Mouse (Mus musculus) kidney, postnatal 0 days (tissue): Measurements from ENCODE around the gene H2afj. TPM values are rescaled to one million over a fixed set of nuclear protein-coding genes. Genes with fewer than 3 reads are reported as not detected.

Experiments
- ATAC-seq: fragments of 200-750 bp; cut with Nextera tagmentation; replicated peaks from 2 replicates; pipeline ENCODE4 v1.8.0; 2017; ENCODE audit warnings: low read depth, moderate number of reproducible peaks, moderate TSS enrichment, moderate library complexity; ENCODE audit not compliant: low FRiP score
- DNase-seq: peaks from one replicate; pipeline ENCODE4 v3.0.0-alpha.2; 2016; ENCODE audit warnings: low spot score
- H3K27ac ChIP-seq: fragments of 300-500 bp; sonication (generic); 2 replicates; pipeline ENCODE4 v1.5.1; 2014; ENCODE audit warnings: mild to moderate bottlenecking
- H3K27me3 ChIP-seq: fragments of 300-500 bp; sonication (generic); 2 replicates; pipeline ENCODE4 v1.6.1; 2014; ENCODE audit warnings: low read length, mixed read lengths; ENCODE audit not compliant: insufficient read depth
- H3K36me3 ChIP-seq: fragments of 300-500 bp; sonication (generic); 2 replicates; pipeline ENCODE4 v1.6.1; 2014; ENCODE audit warnings: low read length, mixed read lengths; ENCODE audit not compliant: insufficient read depth
- H3K4me1 ChIP-seq: fragments of 300-500 bp; sonication (generic); replicated peaks from 2 replicates; pipeline ENCODE4 v1.6.1; 2014; ENCODE audit warnings: antibody characterized with exemption, low read length, mixed read lengths; ENCODE audit not compliant: insufficient read depth
- H3K4me2 ChIP-seq: fragments of 300-500 bp; sonication (generic); 2 replicates; pipeline ENCODE4 v1.6.1; 2014; ENCODE audit warnings: mild to moderate bottlenecking, low read length, moderate library complexity, mixed read lengths
- H3K4me3 ChIP-seq: fragments of 300-500 bp; sonication (generic); replicated peaks from 2 replicates; pipeline ENCODE4 v1.5.1; 2014; ENCODE audit warnings: low read depth, low read length
- H3K9ac ChIP-seq: fragments of 300-500 bp; sonication (generic); 2 replicates; pipeline ENCODE4 v1.6.1; 2014; ENCODE audit warnings: low read depth, low read length
- H3K9me3 ChIP-seq: fragments of 300-500 bp; sonication (generic); replicated peaks from 2 replicates; pipeline ENCODE4 v1.6.1; 2016; ENCODE audit warnings: low read length, inconsistent platforms, mixed read lengths
- CTCF ChIP-seq: IDR thresholded peaks from 2 replicates; pipeline ENCODE4 v1.5.1; 2016; ENCODE audit warnings: antibody characterized with exemption, low read depth, mild to moderate bottlenecking, moderate library complexity
- WGBS: fragments of 180-500 bp; shearing (Covaris S2); extraction: QIAGEN DNeasy Blood & Tissue Kit; methylation state at CpG from one replicate; pipeline ENCODE4 v1.1.7; 2014; 5-methylcytosine and 5-hydroxymethylcytosine counted together
- microRNA-seq: library from miRNA; unstranded; fragments of <30 nt; microRNA quantifications from one replicate; pipeline ENCODE4, GENCODE M21; 2016
- polyA plus RNA-seq: library from polyadenylated mRNA; unstranded; fragments of >200 nt; fragmentation: Nextera tagmentation; extraction: Ambion mirVana; gene quantifications from 2 replicates; pipeline ENCODE4 v1.2.1, GENCODE M21; 2015

H2afj gene
- polyA plus RNA-seq, 1 experiment from 2014 or later: 180 TPM

DNA sequence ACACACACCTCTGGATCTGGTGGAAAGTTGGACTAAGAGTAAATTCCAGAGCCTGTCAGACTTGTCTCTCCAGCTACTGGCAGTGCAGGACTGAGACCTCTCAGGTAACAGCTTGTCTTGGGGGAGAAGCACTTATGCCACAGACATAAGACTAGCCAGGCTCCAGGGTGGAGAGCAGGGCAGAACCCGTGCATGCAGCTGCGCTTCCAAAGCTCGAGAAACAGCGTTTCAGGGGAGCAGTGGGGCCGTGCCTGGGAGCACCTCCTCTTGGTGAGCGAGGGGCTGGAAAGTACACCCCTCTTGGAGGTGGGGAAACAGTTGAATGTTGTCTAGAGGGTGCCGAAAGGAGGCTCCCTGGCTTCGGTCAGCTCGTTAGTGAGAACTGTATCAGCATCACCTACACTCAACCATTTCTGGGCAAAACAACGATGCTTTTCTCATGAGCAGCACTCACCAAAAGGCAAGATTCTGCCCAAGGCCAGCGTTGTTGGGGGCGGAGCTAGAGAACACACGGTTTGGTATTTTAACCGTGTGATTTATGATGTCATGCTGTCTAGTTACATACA is 48.1 kb downstream of the H2afj start:
- no peaks in the 10 kb centered on the region for H3K9me3 ChIP-seq
- H3K36me3 ChIP-seq: no peaks in the 10 kb centered on the region
- H3K4me3 ChIP-seq: 0 out of 2 replicates have a peak overlapping the region, but pooled peaks have one; percentile 6
- H3K4me2 ChIP-seq: peak overlapping the region; percentile 17
- 45% methylated on average over 14 of the region's 14 CpGs for WGBS
- TF ChIP-seq CTCF: no peak
- H3K9ac ChIP-seq: peak overlapping the region; percentile 15; the same call in 1 of the 2 replicates
- H3K27ac ChIP-seq: peak overlapping the region; percentile 8; the same call in 1 of the 2 replicates
- DNase-seq (peak; percentile 44), ATAC-seq (no peak)
- no peaks in the 10 kb centered on the region for H3K27me3 ChIP-seq
- peaks cover 15% of the 10 kb centered on the region; the same call in 1 of the 2 replicates for H3K4me1 ChIP-seq

DNA sequence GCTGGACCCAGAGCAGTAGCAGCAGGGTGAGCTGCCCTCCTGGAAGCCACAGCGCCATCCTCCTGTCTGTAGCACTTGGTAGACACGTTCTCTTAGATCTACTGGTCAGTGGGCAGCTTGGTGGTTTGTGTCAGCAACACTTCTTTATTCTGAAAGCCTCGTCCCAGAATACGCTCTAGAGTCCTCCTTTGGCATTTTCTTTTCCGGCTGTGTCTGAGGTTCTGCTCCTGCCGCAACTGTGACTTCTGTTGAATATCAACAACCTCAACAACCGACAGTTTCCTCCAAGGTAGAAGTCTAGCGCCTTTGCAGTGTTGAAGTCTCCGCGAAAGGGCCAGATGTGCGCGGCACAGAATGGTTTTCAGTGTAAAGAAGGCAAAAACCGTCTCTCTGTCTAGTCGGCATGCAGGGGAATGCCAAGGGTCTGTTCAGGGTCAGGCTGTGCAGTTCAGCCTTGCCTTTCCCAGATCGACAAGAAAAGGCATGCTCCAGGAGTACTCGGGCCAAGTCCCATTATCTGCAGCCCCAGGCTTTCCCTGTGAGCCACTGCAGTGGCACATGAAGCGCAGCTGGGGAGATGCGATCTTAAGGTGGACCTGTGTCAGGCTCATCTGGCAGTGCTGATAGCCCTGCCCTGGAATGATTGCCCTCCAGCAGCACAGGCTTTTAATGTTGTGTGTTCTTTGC is 49.3 kb downstream of the H2afj start, which contains the start of gene Art4:
Gene Art4, minus strand, starts transcription at position 548 of the 687 bp plus-strand sequence.
- peaks cover 15% of the 10 kb centered on the region; the same call in 1 of the 2 replicates for H3K4me1 ChIP-seq
- WGBS: 50% methylated on average over 18 of the region's 18 CpGs
- peak within 1 kb of the TSS; percentile 9; the same call in 1 of the 2 replicates for H3K4me3 ChIP-seq
- peak within 1 kb of the TSS; percentile 83 for H3K27ac ChIP-seq
- H3K36me3 ChIP-seq: no peaks in the 10 kb centered on the region
- ATAC-seq (no peak), DNase-seq (no peak)
- peak within 1 kb of the TSS; percentile 40; the same call in 1 of the 2 replicates for H3K4me2 ChIP-seq
- no peak for TF ChIP-seq CTCF
- H3K9ac ChIP-seq: peak within 1 kb of the TSS; percentile 32; the same call in 1 of the 2 replicates
- H3K27me3 ChIP-seq: no peaks in the 10 kb centered on the region
- H3K9me3 ChIP-seq: no peaks in the 10 kb centered on the region

DNA sequence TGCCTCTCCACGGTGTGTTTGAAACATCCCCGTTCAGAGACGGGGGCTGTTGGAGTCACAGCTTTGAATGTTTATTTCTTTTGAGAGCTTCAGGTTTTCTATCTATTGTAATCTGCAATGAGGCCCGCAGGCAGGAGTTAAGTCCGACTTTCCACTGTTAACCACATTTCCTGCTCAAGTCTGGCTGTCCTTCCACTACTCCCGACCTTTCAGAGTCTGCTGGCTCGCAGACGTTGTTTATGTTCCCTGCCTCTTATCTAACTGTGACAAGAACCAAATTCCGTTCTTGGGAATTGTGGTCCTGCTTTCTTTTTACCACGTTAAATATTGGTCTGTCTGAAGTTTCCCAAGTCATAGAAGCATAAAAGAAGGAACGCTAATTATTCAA is 49.8 kb downstream of the H2afj start:
- H3K27me3 ChIP-seq: no peaks in the 10 kb centered on the region
- no peak for TF ChIP-seq CTCF
- H3K36me3 ChIP-seq: no peaks in the 10 kb centered on the region
- ATAC-seq (no peak), DNase-seq (peak; percentile 91)
- H3K9me3 ChIP-seq: no peaks in the 10 kb centered on the region
- H3K4me3 ChIP-seq: peak overlapping the region; percentile 9; the same call in 1 of the 2 replicates
- H3K9ac ChIP-seq: 0 out of 2 replicates have a peak overlapping the region, but pooled peaks have one; percentile 32
- peaks cover 9% of the 10 kb centered on the region; the same call in 1 of the 2 replicates for H3K4me1 ChIP-seq
- H3K4me2 ChIP-seq: peak overlapping the region; percentile 40; the same call in 1 of the 2 replicates
- 27% methylated on average over 11 of the region's 11 CpGs for WGBS
- H3K27ac ChIP-seq: peak overlapping the region; percentile 83

DNA sequence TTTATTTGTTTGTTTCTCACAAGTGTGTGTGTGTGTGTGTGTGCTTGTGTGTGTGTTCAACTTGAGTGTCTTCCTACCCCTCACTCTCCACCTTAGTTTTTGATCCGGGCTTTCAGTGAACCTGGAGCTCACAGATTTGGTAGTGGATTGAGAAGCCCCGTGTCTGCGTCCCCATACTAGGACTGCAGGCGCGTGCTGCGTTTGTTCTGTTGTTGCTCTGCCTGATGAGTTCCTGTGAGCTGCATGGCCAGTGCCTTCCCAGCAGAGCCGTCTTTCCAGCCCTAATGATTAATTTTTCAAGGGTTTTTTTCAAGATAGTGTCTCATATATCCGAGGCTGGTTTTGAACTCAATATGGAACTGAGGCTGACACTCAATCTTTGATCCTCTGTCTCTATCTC is 50.4 kb downstream of the H2afj start:
- DNase-seq (no peak), ATAC-seq (no peak)
- Histone ChIP-seq H3K9ac (no peak overlapping the region), H3K4me1 (0 out of 2 replicates have a peak, but pooled peaks cover 8% of the 10 kb centered on the region), H3K27me3 (no peaks in the 10 kb centered on the region), H3K4me2 (no peak overlapping the region), H3K9me3 (no peaks in the 10 kb centered on the region), H3K36me3 (no peaks in the 10 kb centered on the region), H3K27ac (peak overlapping the region; percentile 64), H3K4me3 (no peak overlapping the region)
- 57% methylated on average over 8 of the region's 8 CpGs for WGBS
- TF ChIP-seq CTCF: no peak

Small RNAs within 50 kb of the gene (microRNA-seq; reads per million reads assigned to microRNA genes)
- gene Gm44364: not detected

Other genes starting within 250 kb of the H2afj start
- gene Plbd1, start 146.3 kb upstream of the H2afj start, polyA plus RNA-seq: 5.2 and 7.0 TPM in 2 replicates
- 0.04 and 0.11 TPM in 2 replicates for gene Gucy2c, start 26.5 kb upstream of the H2afj start, polyA plus RNA-seq
- 0.64 and 0.88 TPM in 2 replicates for gene Hist4h4, start 3.8 kb upstream of the H2afj start, polyA plus RNA-seq
- gene BC049715, start 19.4 kb downstream of the H2afj start, polyA plus RNA-seq: 1.6 and 2.1 TPM in 2 replicates
- 76.4 and 82.9 TPM in 2 replicates for gene Wbp11, start 20.0 kb downstream of the H2afj start, polyA plus RNA-seq
- 2.1 TPM in 2 replicates for gene Smco3, start 27.2 kb downstream of the H2afj start, polyA plus RNA-seq
- 7.4 and 9.3 TPM in 2 replicates for gene Art4, start 49.5 kb downstream of the H2afj start, polyA plus RNA-seq
- gene Mgp, start 67.6 kb downstream of the H2afj start, polyA plus RNA-seq: 605 and 626 TPM in 2 replicates
- gene Erp27, start 113.9 kb downstream of the H2afj start, polyA plus RNA-seq: 0.23 and 0.34 TPM in 2 replicates
- 0.04 and 0.67 TPM in 2 replicates for gene Pde6h, start 115.6 kb downstream of the H2afj start, polyA plus RNA-seq
- gene Arhgdib, start 133.7 kb downstream of the H2afj start, polyA plus RNA-seq: 105 and 106 TPM in 2 replicates